ENCODE assay signal across 23 mouse cellular contexts in genomic region chr1:163488532-163488931, GRCm38 (mm10).
A peak's percentile ranks its signal among the peaks of the same experiment; 100 is the strongest.
DNase-seq lines count a peak whose midpoint lies in the region; ATAC-seq and TF ChIP-seq lines count a peak whose summit lies in the region.
"Had no signal": no experiment of that assay in that cellular context is flagged by ENCODE, and none has a peak within 500 bp of the region (broad histone marks: within the 10 kb centered on the region; RNA-seq: fewer than 3 reads in every experiment).

No protein-coding gene starts in this region.

- no peaks in the 10 kb centered on the region for H3K36me3 ChIP-seq in midbrain, embryonic 11.5 days (ENCODE audit: control insufficient read depth, insufficient read depth, low read length)
- H3K36me3 ChIP-seq in midbrain, embryonic 15.5 days (replicated peaks): no peaks in the 10 kb centered on the region
- no peaks in the 10 kb centered on the region for H3K36me3 ChIP-seq in midbrain, embryonic 14.5 days (ENCODE audit: control insufficient read depth, insufficient read depth, low read length)
- no peaks in the 10 kb centered on the region for H3K36me3 ChIP-seq in midbrain, embryonic 10.5 days
- no peaks in the 10 kb centered on the region for H3K36me3 ChIP-seq in midbrain, embryonic 16.5 days (ENCODE audit: control insufficient read depth, insufficient read depth, low read length)
- no peaks in the 10 kb centered on the region for H3K36me3 ChIP-seq in midbrain, postnatal 0 days (ENCODE audit: insufficient read depth, low read length)
- H3K36me3 ChIP-seq in hindbrain, embryonic 12.5 days: no peaks in the 10 kb centered on the region
- H3K36me3 ChIP-seq: G1E had no signal

- DNase-seq in midbrain, embryonic 11.5 days (ENCODE audit: low spot score, missing footprints): no peak
- peak; percentile 5 for DNase-seq in midbrain, embryonic 14.5 days
- no peak for DNase-seq in midbrain, embryonic 10.5 days (ENCODE audit: low spot score)
- DNase-seq in midbrain, postnatal 0 days (ENCODE audit: low spot score): no peak
- DNase-seq in brain, embryonic 14.5 days (ENCODE audit: low read depth): peak; percentile 7
- DNase-seq: adrenal gland, adult 2 months; adrenal gland, adult 8-10 months; adrenal gland, postnatal 10 days; adrenal gland, postnatal 14 days; adrenal gland, postnatal 25 days; adrenal gland, postnatal 36 days; B cell, adult 2 months; cerebellum, adult 11 months; cerebellum, adult 11-12 months; cerebellum, adult 18-20 months had no signal

- no peak for TF ChIP-seq CTCF in midbrain, postnatal 0 days (IDR thresholded peaks at IDR 0.05)
- TF ChIP-seq CTCF in brain, embryonic 14.5 days (IDR thresholded peaks at IDR 0.05; ENCODE audit: borderline replicate concordance, extremely low read depth, insufficient read depth, insufficient read length): no peak

- no peaks in the 10 kb centered on the region for H3K4me1 ChIP-seq in midbrain, embryonic 11.5 days (ENCODE audit: control insufficient read depth, insufficient read depth, low read length)
- no peaks in the 10 kb centered on the region for H3K4me1 ChIP-seq in midbrain, embryonic 15.5 days
- no peaks in the 10 kb centered on the region for H3K4me1 ChIP-seq in midbrain, embryonic 14.5 days (ENCODE audit: control insufficient read depth, insufficient read depth, low read length)
- H3K4me1 ChIP-seq in midbrain, embryonic 10.5 days: peaks cover 3% of the 10 kb centered on the region; the same call in 1 of the 2 replicates
- H3K4me1 ChIP-seq in midbrain, embryonic 16.5 days (ENCODE audit: control insufficient read depth, insufficient read depth, low read length): no peaks in the 10 kb centered on the region
- H3K4me1 ChIP-seq in midbrain, postnatal 0 days (ENCODE audit: insufficient read depth, low read length): no peaks in the 10 kb centered on the region
- no peaks in the 10 kb centered on the region for H3K4me1 ChIP-seq in hindbrain, embryonic 12.5 days

- ATAC-seq in midbrain, embryonic 11.5 days (ENCODE audit: low FRiP score): peak; percentile 55; the same call in 1 of the 2 replicates
- no peak; the same call in 1 of the 2 replicates for ATAC-seq in midbrain, embryonic 15.5 days (replicated peaks)
- ATAC-seq in midbrain, embryonic 14.5 days (ENCODE audit: low FRiP score, low TSS enrichment): no peak
- peak; percentile 51; the same call in 1 of the 2 replicates for ATAC-seq in midbrain, embryonic 16.5 days
- no peak for ATAC-seq in midbrain, postnatal 0 days (ENCODE audit: low FRiP score)
- no peak for ATAC-seq in hindbrain, embryonic 12.5 days (ENCODE audit: low FRiP score)
- ATAC-seq: activated CD4-positive, CD25-positive, alpha-beta regulatory T cell, adult 4 months; CD4-positive, CD25-positive, alpha-beta regulatory T cell, adult 4 months; Patski had no signal

- TF ChIP-seq POLR2A in brain, embryonic 14.5 days (IDR thresholded peaks at IDR 0.05; ENCODE audit: borderline replicate concordance, extremely low read depth, insufficient read depth, insufficient read length, poor library complexity, severe bottlenecking): no peak

- no peak overlapping the region for H3K4me2 ChIP-seq in midbrain, embryonic 11.5 days
- H3K4me2 ChIP-seq in midbrain, embryonic 15.5 days: no peak overlapping the region
- H3K4me2 ChIP-seq in midbrain, embryonic 14.5 days (ENCODE audit: low read length): no peak overlapping the region
- H3K4me2 ChIP-seq in midbrain, embryonic 16.5 days (ENCODE audit: low read length): no peak overlapping the region
- no peak overlapping the region for H3K4me2 ChIP-seq in midbrain, postnatal 0 days (ENCODE audit: low read depth, low read length, poor library complexity, severe bottlenecking)
- no peak overlapping the region for H3K4me2 ChIP-seq in hindbrain, embryonic 12.5 days (replicated peaks)

- H3K9ac ChIP-seq in midbrain, embryonic 11.5 days (ENCODE audit: low read length): no peak overlapping the region
- no peak overlapping the region for H3K9ac ChIP-seq in midbrain, embryonic 15.5 days
- H3K9ac ChIP-seq in midbrain, embryonic 14.5 days (replicated peaks; ENCODE audit: low read length): no peak overlapping the region
- H3K9ac ChIP-seq in midbrain, embryonic 16.5 days (ENCODE audit: low read depth, low read length): no peak overlapping the region
- H3K9ac ChIP-seq in midbrain, postnatal 0 days (replicated peaks; ENCODE audit: low read length, poor library complexity, severe bottlenecking): no peak overlapping the region
- H3K9ac ChIP-seq in hindbrain, embryonic 12.5 days: no peak overlapping the region

- no peak overlapping the region for H3K27ac ChIP-seq in midbrain, embryonic 11.5 days (ENCODE audit: low read depth, low read length)
- no peak overlapping the region for H3K27ac ChIP-seq in midbrain, embryonic 15.5 days
- H3K27ac ChIP-seq in midbrain, embryonic 14.5 days (replicated peaks; ENCODE audit: low read depth, low read length): no peak overlapping the region
- no peak overlapping the region for H3K27ac ChIP-seq in midbrain, embryonic 10.5 days (replicated peaks)
- no peak overlapping the region for H3K27ac ChIP-seq in midbrain, embryonic 16.5 days (ENCODE audit: low read length)
- H3K27ac ChIP-seq in midbrain, postnatal 0 days (ENCODE audit: low read depth, low read length): no peak overlapping the region
- H3K27ac ChIP-seq in hindbrain, embryonic 12.5 days: no peak overlapping the region

- no peak overlapping the region for H3K4me3 ChIP-seq in midbrain, embryonic 11.5 days (ENCODE audit: low read depth, low read length)
- no peak overlapping the region for H3K4me3 ChIP-seq in midbrain, embryonic 15.5 days
- no peak overlapping the region for H3K4me3 ChIP-seq in midbrain, embryonic 14.5 days (replicated peaks; ENCODE audit: low read depth, low read length)
- H3K4me3 ChIP-seq in midbrain, embryonic 10.5 days: no peak overlapping the region
- H3K4me3 ChIP-seq in midbrain, embryonic 16.5 days (ENCODE audit: low read depth, low read length): no peak overlapping the region
- no peak overlapping the region for H3K4me3 ChIP-seq in midbrain, postnatal 0 days (ENCODE audit: low read depth, low read length)
- H3K4me3 ChIP-seq in hindbrain, embryonic 12.5 days: no peak overlapping the region

- 60% methylated on average over 6 of the region's 6 CpGs for WGBS in midbrain, embryonic 11.5 days
- WGBS in midbrain, embryonic 15.5 days: 38% methylated on average over 6 of the region's 6 CpGs
- 34% methylated on average over 6 of the region's 6 CpGs for WGBS in midbrain, embryonic 14.5 days
- 70% methylated on average over 6 of the region's 6 CpGs for WGBS in midbrain, embryonic 10.5 days
- 49% methylated on average over 6 of the region's 6 CpGs for WGBS in midbrain, embryonic 16.5 days
- WGBS in midbrain, postnatal 0 days: 39% methylated on average over 6 of the region's 6 CpGs
- 62% methylated on average over 6 of the region's 6 CpGs for WGBS in hindbrain, embryonic 12.5 days

- no peaks in the 10 kb centered on the region for H3K27me3 ChIP-seq in midbrain, embryonic 11.5 days (ENCODE audit: control insufficient read depth, insufficient read depth, low read length)
- no peaks in the 10 kb centered on the region for H3K27me3 ChIP-seq in midbrain, embryonic 15.5 days (replicated peaks)
- no peaks in the 10 kb centered on the region for H3K27me3 ChIP-seq in midbrain, embryonic 14.5 days (ENCODE audit: control insufficient read depth, insufficient read depth, low read length)
- H3K27me3 ChIP-seq in midbrain, embryonic 10.5 days (ENCODE audit: low read depth, poor library complexity, severe bottlenecking): no peaks in the 10 kb centered on the region
- H3K27me3 ChIP-seq in midbrain, embryonic 16.5 days (ENCODE audit: control insufficient read depth, insufficient read depth, low read depth, low read length): no peaks in the 10 kb centered on the region
- H3K27me3 ChIP-seq in midbrain, postnatal 0 days (ENCODE audit: insufficient read depth, low read length): no peaks in the 10 kb centered on the region
- no peaks in the 10 kb centered on the region for H3K27me3 ChIP-seq in hindbrain, embryonic 12.5 days
- H3K27me3 ChIP-seq: CH12.LX, Patski had no signal

- H3K9me3 ChIP-seq in midbrain, embryonic 11.5 days (ENCODE audit: control insufficient read depth, low read length): no peaks in the 10 kb centered on the region
- H3K9me3 ChIP-seq in midbrain, embryonic 15.5 days: no peaks in the 10 kb centered on the region
- H3K9me3 ChIP-seq in midbrain, embryonic 14.5 days (ENCODE audit: control insufficient read depth, low read length): no peaks in the 10 kb centered on the region
- no peaks in the 10 kb centered on the region for H3K9me3 ChIP-seq in midbrain, embryonic 10.5 days (replicated peaks)
- no peaks in the 10 kb centered on the region for H3K9me3 ChIP-seq in midbrain, embryonic 16.5 days (replicated peaks; ENCODE audit: control insufficient read depth, low read length, poor library complexity, severe bottlenecking)
- H3K9me3 ChIP-seq in midbrain, postnatal 0 days (ENCODE audit: low read length): no peaks in the 10 kb centered on the region
- H3K9me3 ChIP-seq in hindbrain, embryonic 12.5 days (replicated peaks): 0 out of 2 replicates have a peak, but pooled peaks cover 4% of the 10 kb centered on the region
- H3K9me3 ChIP-seq: G1E had no signal

Comparison
In these comparisons a context has a peak if more than half of its experiments do, and no peak if none do; other contexts are left out.
1. ATAC-seq: peak in midbrain, embryonic 11.5 days (single experiment) and midbrain, embryonic 16.5 days (single experiment); none in midbrain, embryonic 15.5 days (single experiment), midbrain, embryonic 14.5 days (single experiment), midbrain, postnatal 0 days (single experiment) and hindbrain, embryonic 12.5 days (single experiment).
2. DNase-seq: peak in midbrain, embryonic 14.5 days (single experiment) and brain, embryonic 14.5 days (single experiment); none in midbrain, embryonic 11.5 days (single experiment), midbrain, embryonic 10.5 days (single experiment) and midbrain, postnatal 0 days (single experiment).